Mouse (Mus musculus) monocyte, adult 5-6 weeks (primary cell): ENCODE results near the gene Arhgap36. TPM values are rescaled to one million over a fixed set of nuclear protein-coding genes. Genes with fewer than 3 reads are reported as not detected.

ENCODE experiments used
- ATAC-seq: fragments of 153-309, 156-312 bp; replicated peaks from 2 replicates; pipeline ENCODE4 v1.8.0; 2017; ENCODE audit warnings: mild to moderate bottlenecking; ENCODE audit not compliant: low TSS enrichment, insufficient number of reproducible peaks, severe bottlenecking, poor library complexity, low FRiP score
- total RNA-seq: library from RNA; stranded (forward); fragments of 200-1000, 200-491, 200-594 nt; gene quantifications from 3 replicates; pipeline ENCODE4 v1.2.3, GENCODE M21; 2017

The Arhgap36 gene
- total RNA-seq: not detected in 3 replicates

- no peak for ATAC-seq
Observed at GRCm38 (mm10) chrX:49463442-49463970, at the start of gene Arhgap36. TSS of gene Arhgap36 (plus strand) at chrX:49463945.

- no peak for ATAC-seq
Observed at GRCm38 (mm10) chrX:49457781-49458180, 6.0 kb upstream of the Arhgap36 start.

- ATAC-seq: no peak
Observed at GRCm38 (mm10) chrX:49470287-49471054, 6.7 kb downstream of the Arhgap36 start.

GRCm38 (mm10) chrX:49479968-49480809 is 16.4 kb downstream of the Arhgap36 start:
- ATAC-seq: no peak

- ATAC-seq: no peak
Observed at GRCm38 (mm10) chrX:49480846-49481245, 17.1 kb downstream of the Arhgap36 start.

- no peak for ATAC-seq
Observed at GRCm38 (mm10) chrX:49489141-49489540, 25.4 kb downstream of the Arhgap36 start.

GRCm38 (mm10) chrX:49493739-49494449 is 30.1 kb downstream of the Arhgap36 start:
- ATAC-seq: no peak

Other genes with a start within 250 kb of the Arhgap36 start
- 17.8 to 25.5 TPM (median 20.2 TPM) in 3 replicates for gene Enox2, start 175.7 kb upstream of the Arhgap36 start, total RNA-seq
- not detected in 3 replicates for gene Olfr1320, start 208.4 kb downstream of the Arhgap36 start, total RNA-seq